Mouse (Mus musculus): Measurements from ENCODE around the gene Srsf2. TPM values are rescaled to one million over a fixed set of nuclear protein-coding genes. Genes with fewer than 3 reads are reported as not detected.
"Not testable (repeated sequence)": the region's sequence is repeated elsewhere in the genome, so short reads cannot be mapped to it uniquely, and the experiment has no call there.

Gene Srsf2
- total RNA-seq, 2 experiments from 2014 or later: 81.8 to 84.8 TPM

- no peak for DNase-seq
- Histone ChIP-seq H3K27ac (peak overlapping the region; percentile 99), H3K4me3 (peak overlapping the region; percentile 93)
- TF ChIP-seq CTCF (IDR thresholded peaks at IDR 0.05): no peak
- intact Hi-C loops (cut with DNase I): loop anchor here (1.0 kb wide), 1 partner anchor 8 kb away; the partner anchor contains the start of genes Jmjd6 and Mettl23
These were observed 1.2 kb downstream of the Srsf2 start for GRCm38 (mm10) chr11:116851576-116852290.

GRCm38 (mm10) chr11:116850833-116851477 lies 1.9 kb downstream of the Srsf2 start:
- Histone ChIP-seq H3K27ac (peak overlapping the region; percentile 99), H3K4me3 (peak overlapping the region; percentile 93)
- no peak for TF ChIP-seq CTCF (IDR thresholded peaks at IDR 0.05)
- intact Hi-C loops (cut with DNase I): no loop called here
- no peak for DNase-seq

- TF ChIP-seq CTCF (IDR thresholded peaks at IDR 0.05): no peak
- Histone ChIP-seq H3K27ac (no peak overlapping the region), H3K4me3 (peak overlapping the region; percentile 93)
- DNase-seq: no peak
- intact Hi-C loops (cut with DNase I): no loop called here
These were observed 2.8 kb downstream of the Srsf2 start for GRCm38 (mm10) chr11:116850085-116850484.

GRCm38 (mm10) chr11:116849587-116849986 lies 3.3 kb downstream of the Srsf2 start:
- DNase-seq: no peak
- no peak for TF ChIP-seq CTCF (IDR thresholded peaks at IDR 0.05)
- Histone ChIP-seq H3K4me3 (peak overlapping the region; percentile 93), H3K27ac (no peak overlapping the region)
- intact Hi-C loops (cut with DNase I): no loop called here

- DNase-seq; H3K4me3 ChIP-seq; intact Hi-C loops (cut with DNase I): not testable (repeated sequence)
- H3K27ac ChIP-seq: peak overlapping the region; percentile 32
These were observed 4.1 kb downstream of the Srsf2 start for GRCm38 (mm10) chr11:116848877-116849178.

GRCm38 (mm10) chr11:116848086-116848876 lies 4.6 kb downstream of the Srsf2 start:
- Histone ChIP-seq H3K4me3 (no peak overlapping the region), H3K27ac (peak overlapping the region; percentile 32)
- no peak for DNase-seq
- TF ChIP-seq CTCF (IDR thresholded peaks at IDR 0.05): no peak
- intact Hi-C loops (cut with DNase I): no loop called here

- H3K4me3 ChIP-seq: no peak overlapping the region
- no peak overlapping the region for H3K27ac ChIP-seq
- no peak for TF ChIP-seq CTCF (IDR thresholded peaks at IDR 0.05)
- intact Hi-C loops (cut with DNase I): no loop called here
- DNase-seq: no peak
These were observed 5.5 kb downstream of the Srsf2 start for GRCm38 (mm10) chr11:116847187-116848085.

GRCm38 (mm10) chr11:116846593-116847181 lies 6.2 kb downstream of the Srsf2 start:
- intact Hi-C loops (cut with DNase I): no loop called here
- no peak overlapping the region for H3K27ac ChIP-seq

GRCm38 (mm10) chr11:116843261-116844233 lies 9.3 kb downstream of the Srsf2 start, which contains the start of the genes Mettl23 and Jmjd6:
TSS of gene Mettl23 (plus strand) at chr11:116843278.
TSS of gene Jmjd6 (minus strand) at chr11:116843449.
- DNase-seq: peak; percentile 99
- peak within 1 kb of the TSS; percentile 93 for H3K4me3 ChIP-seq
- TF ChIP-seq CTCF (IDR thresholded peaks at IDR 0.05): no peak
- H3K27ac ChIP-seq: peak within 1 kb of the TSS; percentile 99
- intact Hi-C loops (cut with DNase I): loop anchor here (1.0 kb wide), 1 partner anchor 9 kb away; the partner anchor contains the start of gene Mfsd11

More at GRCm38 (mm10) chr11:116846593-116847181, 6.2 kb downstream of the Srsf2 start:
- H3K4me3 ChIP-seq: no peak overlapping the region
- DNase-seq: no peak
- TF ChIP-seq CTCF (IDR thresholded peaks at IDR 0.05): no peak

- peak; percentile 80 for DNase-seq
- Histone ChIP-seq H3K4me3 (peak overlapping the region; percentile 93), H3K27ac (peak overlapping the region; percentile 99)
- intact Hi-C loops (cut with DNase I): loop anchor here (1.0 kb wide), 1 partner anchor 10 kb away; the partner anchor contains the start of gene Mfsd11
- no peak for TF ChIP-seq CTCF (IDR thresholded peaks at IDR 0.05)
These were observed 10.2 kb downstream of the Srsf2 start for GRCm38 (mm10) chr11:116842531-116843260.

Data from gastrocnemius, adult 2 months (tissue).